Mouse (Mus musculus): ENCODE data around the gene Soga1. TPM values are rescaled to one million over a fixed set of nuclear protein-coding genes. Genes with fewer than 3 reads are reported as not detected.
A peak's percentile ranks its signal among the peaks of the same experiment; 100 is the strongest.

The Soga1 gene
- polyA plus RNA-seq, 1 experiment, result not detected

GRCm38 (mm10) chr2:157075685-157076084 is 3.4 kb downstream of the Soga1 start:
- no peak for TF ChIP-seq POLR2A (IDR thresholded peaks at IDR 0.05; ENCODE audit: insufficient read depth, low read depth, low read length)
- no peak for TF ChIP-seq CTCF (IDR thresholded peaks at IDR 0.05; ENCODE audit: insufficient read depth, low read depth, low read length)
- peaks cover 60% of the 10 kb centered on the region for H3K4me1 ChIP-seq (ENCODE audit: control insufficient read depth, insufficient read depth, low read length)
- peak overlapping the region; percentile 27 for H3K4me3 ChIP-seq (ENCODE audit: insufficient read depth, low read depth, low read length)
- H3K27ac ChIP-seq (ENCODE audit: insufficient read depth, low read depth, low read length), result no peak overlapping the region
- 9% methylated on average over 3 of the region's 3 CpGs for WGBS

- no peak for TF ChIP-seq CTCF (IDR thresholded peaks at IDR 0.05; ENCODE audit: insufficient read depth, low read depth, low read length)
- no peak for TF ChIP-seq POLR2A (IDR thresholded peaks at IDR 0.05; ENCODE audit: insufficient read depth, low read depth, low read length)
- peaks cover 64% of the 10 kb centered on the region for H3K4me1 ChIP-seq (ENCODE audit: control insufficient read depth, insufficient read depth, low read length)
- H3K4me3 ChIP-seq (ENCODE audit: insufficient read depth, low read depth, low read length), result peak overlapping the region; percentile 27
- no peak overlapping the region for H3K27ac ChIP-seq (ENCODE audit: insufficient read depth, low read depth, low read length)
- 63% methylated on average over 3 of the region's 3 CpGs for WGBS
These were observed 3.8 kb downstream of the Soga1 start for GRCm38 (mm10) chr2:157075226-157075625.

GRCm38 (mm10) chr2:157074772-157075171 is 4.3 kb downstream of the Soga1 start:
- Histone ChIP-seq H3K27ac (ENCODE audit: insufficient read depth, low read depth, low read length) (no peak overlapping the region), H3K4me3 (ENCODE audit: insufficient read depth, low read depth, low read length) (no peak overlapping the region), H3K4me1 (ENCODE audit: control insufficient read depth, insufficient read depth, low read length) (peaks cover 68% of the 10 kb centered on the region)
- no peak for TF ChIP-seq POLR2A (IDR thresholded peaks at IDR 0.05; ENCODE audit: insufficient read depth, low read depth, low read length)
- no peak for TF ChIP-seq CTCF (IDR thresholded peaks at IDR 0.05; ENCODE audit: insufficient read depth, low read depth, low read length)
- WGBS, result 36% methylated on average over 5 of the region's 5 CpGs

- 33% methylated on average over 9 of the region's 9 CpGs for WGBS
- H3K4me1 ChIP-seq (ENCODE audit: control insufficient read depth, insufficient read depth, low read length), result peaks cover 69% of the 10 kb centered on the region
- H3K27ac ChIP-seq (ENCODE audit: insufficient read depth, low read depth, low read length), result no peak overlapping the region
- no peak overlapping the region for H3K4me3 ChIP-seq (ENCODE audit: insufficient read depth, low read depth, low read length)
- no peak for TF ChIP-seq POLR2A (IDR thresholded peaks at IDR 0.05; ENCODE audit: insufficient read depth, low read depth, low read length)
- TF ChIP-seq CTCF (IDR thresholded peaks at IDR 0.05; ENCODE audit: insufficient read depth, low read depth, low read length), result no peak
These were observed 4.8 kb downstream of the Soga1 start for GRCm38 (mm10) chr2:157074186-157074724.

GRCm38 (mm10) chr2:157073378-157074052 is 5.5 kb downstream of the Soga1 start:
- Histone ChIP-seq H3K4me3 (ENCODE audit: insufficient read depth, low read depth, low read length) (no peak overlapping the region), H3K4me1 (ENCODE audit: control insufficient read depth, insufficient read depth, low read length) (peaks cover 76% of the 10 kb centered on the region), H3K27ac (ENCODE audit: insufficient read depth, low read depth, low read length) (no peak overlapping the region)
- TF ChIP-seq POLR2A (IDR thresholded peaks at IDR 0.05; ENCODE audit: insufficient read depth, low read depth, low read length), result no peak
- TF ChIP-seq CTCF (IDR thresholded peaks at IDR 0.05; ENCODE audit: insufficient read depth, low read depth, low read length), result no peak
- 47% methylated on average over 9 of the region's 9 CpGs for WGBS

- Histone ChIP-seq H3K4me1 (ENCODE audit: control insufficient read depth, insufficient read depth, low read length) (peaks cover 73% of the 10 kb centered on the region), H3K4me3 (ENCODE audit: insufficient read depth, low read depth, low read length) (no peak overlapping the region), H3K27ac (ENCODE audit: insufficient read depth, low read depth, low read length) (no peak overlapping the region)
- WGBS, result 80% methylated on average over 9 of the region's 9 CpGs
- TF ChIP-seq CTCF (IDR thresholded peaks at IDR 0.05; ENCODE audit: insufficient read depth, low read depth, low read length) (no peak), POLR2A (IDR thresholded peaks at IDR 0.05; ENCODE audit: insufficient read depth, low read depth, low read length) (no peak)
These were observed 6.6 kb downstream of the Soga1 start for GRCm38 (mm10) chr2:157072316-157072990.

- peaks cover 75% of the 10 kb centered on the region for H3K4me1 ChIP-seq (ENCODE audit: control insufficient read depth, insufficient read depth, low read length)
- TF ChIP-seq CTCF (IDR thresholded peaks at IDR 0.05; ENCODE audit: insufficient read depth, low read depth, low read length), result no peak
- no peak for TF ChIP-seq POLR2A (IDR thresholded peaks at IDR 0.05; ENCODE audit: insufficient read depth, low read depth, low read length)
- WGBS, result 53% methylated on average over 2 of the region's 2 CpGs
- no peak overlapping the region for H3K27ac ChIP-seq (ENCODE audit: insufficient read depth, low read depth, low read length)
- no peak overlapping the region for H3K4me3 ChIP-seq (ENCODE audit: insufficient read depth, low read depth, low read length)
These were observed 7.5 kb downstream of the Soga1 start for GRCm38 (mm10) chr2:157071556-157071955.

- no peak for TF ChIP-seq CTCF (IDR thresholded peaks at IDR 0.05; ENCODE audit: insufficient read depth, low read depth, low read length)
- TF ChIP-seq POLR2A (IDR thresholded peaks at IDR 0.05; ENCODE audit: insufficient read depth, low read depth, low read length), result no peak
- Histone ChIP-seq H3K4me1 (ENCODE audit: control insufficient read depth, insufficient read depth, low read length) (peaks cover 75% of the 10 kb centered on the region), H3K27ac (ENCODE audit: insufficient read depth, low read depth, low read length) (peak overlapping the region; percentile 27; the same call in 1 of the 2 replicates), H3K4me3 (ENCODE audit: insufficient read depth, low read depth, low read length) (no peak overlapping the region)
- WGBS, result 27% methylated on average over 9 of the region's 9 CpGs
These were observed 8.7 kb downstream of the Soga1 start for GRCm38 (mm10) chr2:157070365-157070764.

GRCm38 (mm10) chr2:157069755-157070315 is 9.2 kb downstream of the Soga1 start:
- peaks cover 77% of the 10 kb centered on the region for H3K4me1 ChIP-seq (ENCODE audit: control insufficient read depth, insufficient read depth, low read length)
- peak overlapping the region; percentile 27 for H3K27ac ChIP-seq (ENCODE audit: insufficient read depth, low read depth, low read length)
- TF ChIP-seq POLR2A (IDR thresholded peaks at IDR 0.05; ENCODE audit: insufficient read depth, low read depth, low read length), result no peak
- TF ChIP-seq CTCF (IDR thresholded peaks at IDR 0.05; ENCODE audit: insufficient read depth, low read depth, low read length), result no peak
- no peak overlapping the region for H3K4me3 ChIP-seq (ENCODE audit: insufficient read depth, low read depth, low read length)
- 27% methylated on average over 3 of the region's 3 CpGs for WGBS
